Mouse (Mus musculus) intestine, postnatal 0 days (tissue): Measurements from ENCODE around the gene Cemip. TPM values are rescaled to one million over a fixed set of nuclear protein-coding genes. Genes with fewer than 3 reads are reported as not detected.

ENCODE experiments used
- ATAC-seq: fragments of 200-750 bp; cut with Nextera tagmentation; 2 replicates; pipeline ENCODE4 v1.8.0; 2017; ENCODE audit warnings: mild to moderate bottlenecking, moderate TSS enrichment, moderate library complexity
- H3K27ac ChIP-seq: fragments of 300-500 bp; sonication (generic); 2 replicates; pipeline ENCODE4 v1.5.1; 2014; ENCODE audit warnings: mild to moderate bottlenecking, low read depth, low read length, moderate library complexity
- H3K27me3 ChIP-seq: fragments of 300-500 bp; sonication (generic); replicated peaks from 2 replicates; pipeline ENCODE4 v1.6.1; 2014; ENCODE audit warnings: low read length, mixed read lengths; ENCODE audit not compliant: control insufficient read depth, insufficient read depth
- H3K36me3 ChIP-seq: fragments of 300-500 bp; sonication (generic); 2 replicates; pipeline ENCODE4 v1.6.1; 2014; ENCODE audit warnings: mild to moderate bottlenecking, moderate library complexity; ENCODE audit not compliant: control insufficient read depth, insufficient read depth
- H3K4me1 ChIP-seq: fragments of 300-500 bp; sonication (generic); replicated peaks from 2 replicates; pipeline ENCODE4 v1.6.1; 2014; ENCODE audit warnings: antibody characterized with exemption, low read length, mixed read lengths; ENCODE audit not compliant: control insufficient read depth, insufficient read depth
- H3K4me2 ChIP-seq: fragments of 300-500 bp; sonication (generic); replicated peaks from 2 replicates; pipeline ENCODE4 v1.6.1; 2014; ENCODE audit warnings: low read depth, mild to moderate bottlenecking, moderate library complexity
- H3K4me3 ChIP-seq: fragments of 300-500 bp; sonication (generic); 2 replicates; pipeline ENCODE4 v1.5.1; 2014; ENCODE audit warnings: low read depth, low read length
- H3K9ac ChIP-seq: fragments of 300-500 bp; sonication (generic); 2 replicates; pipeline ENCODE4 v1.6.1; 2014; ENCODE audit warnings: mild to moderate bottlenecking, low read depth, low read length
- H3K9me3 ChIP-seq: fragments of 300-500 bp; sonication (generic); 2 replicates; pipeline ENCODE4 v1.6.1; 2016; ENCODE audit warnings: mixed run types; ENCODE audit not compliant: control insufficient read depth
- CTCF ChIP-seq: sonication (generic); IDR thresholded peaks from 2 replicates; pipeline ENCODE4 v1.5.1; 2016; ENCODE audit warnings: low read depth, mild to moderate bottlenecking, control low read depth, antibody characterized with exemption, moderate library complexity
- WGBS: fragments of 180-500 bp; shearing (Covaris S2); extraction: QIAGEN DNeasy Blood & Tissue Kit; methylation state at CpG from one replicate; pipeline ENCODE4 v1.1.7; 2014; 5-methylcytosine and 5-hydroxymethylcytosine counted together
- polyA plus RNA-seq: library from polyadenylated mRNA; unstranded; fragments of >200 nt; fragmentation: Nextera tagmentation; extraction: Ambion mirVana; gene quantifications from 2 replicates; pipeline ENCODE4 v1.2.1, GENCODE M21; 2015

The Cemip gene
- polyA plus RNA-seq, 1 experiment from 2014 or later, result 0.53 TPM

- no peaks in the 10 kb centered on the region for H3K9me3 ChIP-seq
- H3K4me2 ChIP-seq, result no peak overlapping the region
- peaks cover 40% of the 10 kb centered on the region for H3K36me3 ChIP-seq
- TF ChIP-seq CTCF, result no peak
- no peak overlapping the region for H3K27ac ChIP-seq
- H3K9ac ChIP-seq, result no peak overlapping the region
- no peak overlapping the region for H3K4me3 ChIP-seq
- no peaks in the 10 kb centered on the region for H3K27me3 ChIP-seq
- H3K4me1 ChIP-seq, result no peaks in the 10 kb centered on the region
- 79% methylated on average over 4 of the region's 4 CpGs for WGBS
- ATAC-seq, result no peak
These were observed 184.9 kb downstream of the Cemip start for GRCm38 (mm10) chr7:83901425-83901824.

GRCm38 (mm10) chr7:83900519-83900918 lies 185.8 kb downstream of the Cemip start:
- no peak overlapping the region for H3K4me2 ChIP-seq
- no peaks in the 10 kb centered on the region for H3K9me3 ChIP-seq
- H3K4me1 ChIP-seq, result no peaks in the 10 kb centered on the region
- H3K27ac ChIP-seq, result no peak overlapping the region
- no peak overlapping the region for H3K4me3 ChIP-seq
- peaks cover 41% of the 10 kb centered on the region for H3K36me3 ChIP-seq
- no peaks in the 10 kb centered on the region for H3K27me3 ChIP-seq
- TF ChIP-seq CTCF, result no peak
- no peak for ATAC-seq
- H3K9ac ChIP-seq, result no peak overlapping the region
- 74% methylated on average over 3 of the region's 3 CpGs for WGBS

- no peak overlapping the region for H3K27ac ChIP-seq
- no peak overlapping the region for H3K9ac ChIP-seq
- H3K9me3 ChIP-seq, result no peaks in the 10 kb centered on the region
- no peak overlapping the region for H3K4me3 ChIP-seq
- ATAC-seq, result no peak
- H3K36me3 ChIP-seq, result peaks cover 45% of the 10 kb centered on the region
- WGBS, result 84% methylated on average over 11 of the region's 11 CpGs
- H3K27me3 ChIP-seq, result no peaks in the 10 kb centered on the region
- no peaks in the 10 kb centered on the region; the same call in 1 of the 2 replicates for H3K4me1 ChIP-seq
- TF ChIP-seq CTCF, result no peak
- H3K4me2 ChIP-seq, result no peak overlapping the region
These were observed 188.0 kb downstream of the Cemip start for GRCm38 (mm10) chr7:83898267-83898666.

- Histone ChIP-seq H3K9me3 (no peaks in the 10 kb centered on the region), H3K27ac (no peak overlapping the region), H3K9ac (no peak overlapping the region), H3K4me2 (no peak overlapping the region), H3K36me3 (peaks cover 45% of the 10 kb centered on the region), H3K4me3 (no peak overlapping the region), H3K27me3 (no peaks in the 10 kb centered on the region), H3K4me1 (peaks cover 3% of the 10 kb centered on the region; the same call in 1 of the 2 replicates)
- no peak for TF ChIP-seq CTCF
- no peak for ATAC-seq
- 85% methylated on average over 5 of the region's 5 CpGs for WGBS
These were observed 190.1 kb downstream of the Cemip start for GRCm38 (mm10) chr7:83896077-83896740.

GRCm38 (mm10) chr7:83894348-83894747 lies 192.0 kb downstream of the Cemip start:
- no peak overlapping the region for H3K4me2 ChIP-seq
- WGBS, result 88% methylated on average over 1 of the region's 1 CpGs

GRCm38 (mm10) chr7:83892333-83892669 lies 194.0 kb downstream of the Cemip start:
- H3K36me3 ChIP-seq, result peaks cover 9% of the 10 kb centered on the region
- H3K4me2 ChIP-seq, result peak overlapping the region; percentile 78
- peaks cover 3% of the 10 kb centered on the region; the same call in 1 of the 2 replicates for H3K4me1 ChIP-seq
- H3K27me3 ChIP-seq, result no peaks in the 10 kb centered on the region
- peak overlapping the region; percentile 71 for H3K9ac ChIP-seq
- no peaks in the 10 kb centered on the region for H3K9me3 ChIP-seq
- TF ChIP-seq CTCF, result no peak
- peak overlapping the region; percentile 77 for H3K27ac ChIP-seq
- peak overlapping the region; percentile 87 for H3K4me3 ChIP-seq
- 0% methylated on average over 21 of the region's 21 CpGs for WGBS
- no peak; the same call in 1 of the 2 replicates for ATAC-seq

More at GRCm38 (mm10) chr7:83894348-83894747, 192.0 kb downstream of the Cemip start:
- Histone ChIP-seq H3K9ac (no peak overlapping the region), H3K4me3 (no peak overlapping the region), H3K36me3 (peaks cover 27% of the 10 kb centered on the region), H3K27ac (no peak overlapping the region), H3K4me1 (peaks cover 3% of the 10 kb centered on the region; the same call in 1 of the 2 replicates), H3K27me3 (no peaks in the 10 kb centered on the region), H3K9me3 (no peaks in the 10 kb centered on the region)
- TF ChIP-seq CTCF, result peak; percentile 43
- no peak for ATAC-seq
